Mouse (Mus musculus): Measurements from ENCODE around the gene Etfrf1.

The Etfrf1 gene

GRCm38 (mm10) chr6:145224246-145224645 is 13.3 kb downstream of the Etfrf1 start:
- in situ Hi-C loops (cut with MseI, MboI): no loop called here

GRCm38 (mm10) chr6:145226296-145226695 is 15.4 kb downstream of the Etfrf1 start:
- in situ Hi-C loops (cut with MseI, MboI): no loop called here

- in situ Hi-C loops (cut with MseI, MboI): no loop called here
Measured at GRCm38 (mm10) chr6:145234391-145234790, 23.5 kb downstream of the Etfrf1 start.

GRCm38 (mm10) chr6:145235367-145235766 is 24.4 kb downstream of the Etfrf1 start:
- in situ Hi-C loops (cut with MseI, MboI): no loop called here

GRCm38 (mm10) chr6:145237148-145237547 is 26.2 kb downstream of the Etfrf1 start:
- in situ Hi-C loops (cut with MseI, MboI): no loop called here

- in situ Hi-C loops (cut with MseI, MboI): loop anchor here (5.0 kb wide), 1 partner anchor 102 kb away; no protein-coding TSS in a partner anchor
Measured at GRCm38 (mm10) chr6:145240285-145240684, 29.4 kb downstream of the Etfrf1 start.

- in situ Hi-C loops (cut with MseI, MboI): loop anchor here (5.0 kb wide), 1 partner anchor 100 kb away; no protein-coding TSS in a partner anchor
Measured at GRCm38 (mm10) chr6:145242521-145242920, 31.6 kb downstream of the Etfrf1 start.

- in situ Hi-C loops (cut with MseI, MboI): no loop called here
Measured at GRCm38 (mm10) chr6:145246841-145247240, 35.9 kb downstream of the Etfrf1 start.

- in situ Hi-C loops (cut with MseI, MboI): no loop called here
Measured at GRCm38 (mm10) chr6:145247886-145248285, 37.0 kb downstream of the Etfrf1 start.

GRCm38 (mm10) chr6:145249291-145250184 is 38.6 kb downstream of the Etfrf1 start:
- in situ Hi-C loops (cut with MseI, MboI): no loop called here

GRCm38 (mm10) chr6:145250185-145250791 is 39.4 kb downstream of the Etfrf1 start, which contains the start of gene Kras:
Kras (minus strand) TSS chr6:145250239.
- in situ Hi-C loops (cut with MseI, MboI): no loop called here

- in situ Hi-C loops (cut with MseI, MboI): no loop called here
Measured at GRCm38 (mm10) chr6:145250820-145251219, 39.9 kb downstream of the Etfrf1 start.

GRCm38 (mm10) chr6:145255952-145256700 is 45.2 kb downstream of the Etfrf1 start:
- in situ Hi-C loops (cut with MseI, MboI): no loop called here

GRCm38 (mm10) chr6:145256701-145257073 is 45.8 kb downstream of the Etfrf1 start:
- in situ Hi-C loops (cut with MseI, MboI): no loop called here

GRCm38 (mm10) chr6:145262314-145262713 is 51.4 kb downstream of the Etfrf1 start:
- in situ Hi-C loops (cut with MseI, MboI): no loop called here

All from mouse trophoblast stem cell (cell line).